Mouse (Mus musculus) MEL (cell line): Measurements from ENCODE around the gene Mre11a. TPM values are rescaled to one million over a fixed set of nuclear protein-coding genes. Genes with fewer than 3 reads are reported as not detected.

Experiments
- DNase-seq: peaks from one replicate; pipeline ENCODE4 v3.0.0; 2011; ENCODE audit warnings: low read depth, low spot score
- H3K27ac ChIP-seq: 2 replicates; pipeline ENCODE4 v1.5.1; 2012; ENCODE audit warnings: low read depth, mild to moderate bottlenecking, control low read depth, low read length, moderate library complexity; ENCODE audit not compliant: control insufficient read depth
- H3K27me3 ChIP-seq, 2 experiments: fragments of 150-350 bp in 1 of 2; sonication (generic) in 1 of 2; 2 replicates each; pipeline ENCODE4 v1.6.1; 2012; ENCODE audit warnings: low read length in 2 of 2, mild to moderate bottlenecking in 2 of 2, improper control_type of control experiment in 1 of 2, moderate library complexity in 1 of 2; ENCODE audit not compliant: insufficient read depth in 2 of 2, control insufficient read depth in 1 of 2
- H3K36me3 ChIP-seq, 2 experiments: 2 replicates each; pipeline ENCODE4 v1.6.1; 2012 to 2014; ENCODE audit warnings: low read length in 2 of 2, improper control_type of control experiment in 1 of 2, inconsistent platforms in 1 of 2, mild to moderate bottlenecking in 1 of 2; ENCODE audit not compliant: insufficient read depth in 2 of 2, control insufficient read depth in 1 of 2
- H3K4me1 ChIP-seq, 2 experiments: fragments of 150-350 bp in 1 of 2; sonication (generic) in 1 of 2; 2 replicates each; pipeline ENCODE4 v1.6.1; 2012; ENCODE audit warnings: low read length in 2 of 2, improper control_type of control experiment in 1 of 2, mild to moderate bottlenecking in 1 of 2; ENCODE audit not compliant: insufficient read depth in 2 of 2, control insufficient read depth in 1 of 2
- H3K4me3 ChIP-seq, 2 experiments: fragments of 150-350 bp in 1 of 2; sonication (generic) in 1 of 2; 2 replicates each; pipeline ENCODE4 v1.5.1; 2012; ENCODE audit warnings: low read depth in 2 of 2, low read length in 2 of 2, mild to moderate bottlenecking in 2 of 2, moderate library complexity in 2 of 2, control low read depth in 1 of 2, improper control_type of control experiment in 1 of 2; ENCODE audit not compliant: control insufficient read depth in 1 of 2, insufficient read depth in 1 of 2
- H3K79me2 ChIP-seq: 2 replicates; pipeline ENCODE4 v1.6.1; 2012; ENCODE audit warnings: mild to moderate bottlenecking, low read length, moderate library complexity; ENCODE audit not compliant: control insufficient read depth, poor library complexity, insufficient read depth
- H3K9ac ChIP-seq: 2 replicates; pipeline ENCODE4 v1.6.1; 2012; ENCODE audit warnings: low read depth, mild to moderate bottlenecking, control low read depth, low read length, moderate library complexity; ENCODE audit not compliant: control insufficient read depth, poor library complexity, severe bottlenecking
- H3K9me3 ChIP-seq: fragments of 150-350 bp; sonication (generic); replicated peaks from 2 replicates; pipeline ENCODE4 v1.6.1; 2012; ENCODE audit warnings: mild to moderate bottlenecking, low read length, improper control_type of control experiment, moderate library complexity; ENCODE audit not compliant: insufficient read depth
- CTCF ChIP-seq, 3 experiments: IDR thresholded peaks in 2 of 3; conservative IDR thresholded peaks in 1 of 3; 2 replicates each; pipeline ENCODE4 v1.5.1; 2011 to 2012; ENCODE audit warnings: low read length in 3 of 3, low read depth in 2 of 3, mild to moderate bottlenecking in 2 of 3, improper control_type of control experiment in 1 of 3, inconsistent platforms in 1 of 3, mixed read lengths in 1 of 3, moderate library complexity in 1 of 3; ENCODE audit not compliant: control insufficient read depth in 1 of 3, insufficient read depth in 1 of 3, poor library complexity in 1 of 3, severe bottlenecking in 1 of 3
- E2F4 ChIP-seq: IDR thresholded peaks from 2 replicates; pipeline ENCODE4 v1.6.1; 2011; ENCODE audit warnings: low read depth, low read length, improper control_type of control experiment, borderline replicate concordance
- ETS1 ChIP-seq: IDR thresholded peaks from 2 replicates; pipeline ENCODE4 v1.6.1; 2012; ENCODE audit warnings: low read depth, mild to moderate bottlenecking, inconsistent platforms, low read length, improper control_type of control experiment, moderate library complexity
- GATA1 ChIP-seq: IDR thresholded peaks from 2 replicates; pipeline ENCODE4 v1.6.1; 2011; ENCODE audit warnings: low read depth, low read length, improper control_type of control experiment
- MXI1 ChIP-seq: IDR thresholded peaks from 2 replicates; pipeline ENCODE4 v1.6.1; 2011; ENCODE audit warnings: mild to moderate bottlenecking, low read depth, low read length, improper control_type of control experiment
- MYC ChIP-seq: IDR thresholded peaks from 2 replicates; pipeline ENCODE4 v1.6.1; 2011; ENCODE audit warnings: low read depth, mild to moderate bottlenecking, low read length, improper control_type of control experiment, moderate library complexity
- NELFE ChIP-seq: IDR thresholded peaks from 2 replicates; pipeline ENCODE4 v1.6.1; 2011; ENCODE audit warnings: low read depth, low read length, improper control_type of control experiment
- POLR2A ChIP-seq, 2 experiments: IDR thresholded peaks; 2 replicates each; pipeline ENCODE4 v1.6.1; 2011 to 2012; ENCODE audit warnings: low read length in 2 of 2, mild to moderate bottlenecking in 2 of 2, control low read depth in 1 of 2, improper control_type of control experiment in 1 of 2, low read depth in 1 of 2, moderate library complexity in 1 of 2; ENCODE audit not compliant: control insufficient read depth in 1 of 2, insufficient read depth in 1 of 2, poor library complexity in 1 of 2
- RCOR1 ChIP-seq: IDR thresholded peaks from 2 replicates; pipeline ENCODE4 v1.6.1; 2012; ENCODE audit warnings: low read depth, mild to moderate bottlenecking, inconsistent platforms, low read length, improper control_type of control experiment
- TAL1 ChIP-seq: IDR thresholded peaks from 2 replicates; pipeline ENCODE4 v1.6.1; 2012; ENCODE audit warnings: mild to moderate bottlenecking, inconsistent platforms, low read length, moderate library complexity, mixed read lengths
- USF1 ChIP-seq: IDR thresholded peaks from 2 replicates; pipeline ENCODE4 v1.6.1; 2014; ENCODE audit warnings: low read depth, mild to moderate bottlenecking, inconsistent platforms, low read length, improper control_type of control experiment, moderate library complexity
- ZC3H11A ChIP-seq: IDR thresholded peaks from 2 replicates; pipeline ENCODE4 v1.6.1; 2012; ENCODE audit warnings: low read depth, mild to moderate bottlenecking, inconsistent platforms, low read length, improper control_type of control experiment
- ZNF384 ChIP-seq: IDR thresholded peaks from 2 replicates; pipeline ENCODE4 v1.6.1; 2012; ENCODE audit warnings: low read depth, mild to moderate bottlenecking, inconsistent platforms, low read length, improper control_type of control experiment
- polyA plus RNA-seq, 2 experiments: library from polyadenylated mRNA; stranded (reverse) in 1 of 2; unstranded in 1 of 2; fragments of >175 nt in 1 of 2; fragments of >200 nt in 1 of 2; gene quantifications; 2 replicates each; pipeline versions ENCODE4 v1.2.1 to v1.2.4; 2012; ENCODE audit warnings: low replicate concordance in 2 of 2, low read depth in 1 of 2; ENCODE audit not compliant: insufficient read length in 2 of 2, insufficient read depth in 1 of 2, missing spikeins in 1 of 2
- total RNA-seq: library from RNA; depleted of rRNA; stranded (reverse); fragments of 300-350 nt; gene quantifications from 2 replicates; pipeline ENCODE4 v1.2.3, GENCODE M21; 2012

Gene Mre11a
- total and polyA plus RNA-seq, 3 experiments = 88.1 to 288 (median 113) TPM

GRCm38 (mm10) chr9:14841878-14842761 lies 57.7 kb downstream of the Mre11a start:
- Histone ChIP-seq H3K27me3 (no peaks in the 10 kb centered on the region), H3K9me3 (no peaks in the 10 kb centered on the region), H3K4me3 (no peak overlapping the region), H3K4me1 (no peaks in the 10 kb centered on the region), H3K36me3 (no peaks in the 10 kb centered on the region), H3K9ac (no peak overlapping the region), H3K79me2 (no peaks in the 10 kb centered on the region), H3K27ac (no peak overlapping the region)
- no peak for DNase-seq
- no peak for TF ChIP-seq CTCF (IDR thresholded peaks at IDR 0.05 in 2 of 3, conservative IDR thresholded peaks at IDR 0.05 in 1 of 3; ENCODE audit: control insufficient read depth in 1 of 3, insufficient read depth in 1 of 3, low read depth in 2 of 3, low read length in 3 of 3, poor library complexity in 1 of 3, severe bottlenecking in 1 of 3)
- TF ChIP-seq USF1 = no peak

GRCm38 (mm10) chr9:14843311-14843857 lies 58.9 kb downstream of the Mre11a start:
- no peak for DNase-seq
- no peaks in the 10 kb centered on the region for H3K9me3 ChIP-seq
- H3K9ac ChIP-seq = no peak overlapping the region
- no peaks in the 10 kb centered on the region for H3K36me3 ChIP-seq
- H3K4me3 ChIP-seq = no peak overlapping the region
- TF ChIP-seq POLR2A (IDR thresholded peaks at IDR 0.05; ENCODE audit: control insufficient read depth in 1 of 2, insufficient read depth in 1 of 2, low read depth in 1 of 2, low read length in 2 of 2, poor library complexity in 1 of 2) (0 out of 4 replicates have a peak, but pooled peaks of 1 of the 2 experiments have one; percentile 18), ETS1 (no peak)
- no peaks in the 10 kb centered on the region for H3K79me2 ChIP-seq
- H3K27ac ChIP-seq = no peak overlapping the region
- no peaks in the 10 kb centered on the region for H3K27me3 ChIP-seq
- H3K4me1 ChIP-seq = no peaks in the 10 kb centered on the region

GRCm38 (mm10) chr9:14843901-14844300 lies 59.4 kb downstream of the Mre11a start:
- no peaks in the 10 kb centered on the region for H3K79me2 ChIP-seq
- H3K27ac ChIP-seq = no peak overlapping the region
- no peak for DNase-seq
- no peaks in the 10 kb centered on the region for H3K9me3 ChIP-seq
- no peaks in the 10 kb centered on the region for H3K4me1 ChIP-seq
- H3K36me3 ChIP-seq = no peaks in the 10 kb centered on the region
- TF ChIP-seq E2F4 (no peak), ZC3H11A (no peak), RCOR1 (no peak), TAL1 (no peak), MXI1 (no peak), ZNF384 (no peak), ETS1 (no peak), NELFE (no peak), GATA1 (no peak), MYC (no peak)
- H3K27me3 ChIP-seq = no peaks in the 10 kb centered on the region
- H3K4me3 ChIP-seq = no peak overlapping the region
- no peak overlapping the region for H3K9ac ChIP-seq
